ENCODE assay signal across 21 mouse cellular contexts in the genomic region with DNA sequence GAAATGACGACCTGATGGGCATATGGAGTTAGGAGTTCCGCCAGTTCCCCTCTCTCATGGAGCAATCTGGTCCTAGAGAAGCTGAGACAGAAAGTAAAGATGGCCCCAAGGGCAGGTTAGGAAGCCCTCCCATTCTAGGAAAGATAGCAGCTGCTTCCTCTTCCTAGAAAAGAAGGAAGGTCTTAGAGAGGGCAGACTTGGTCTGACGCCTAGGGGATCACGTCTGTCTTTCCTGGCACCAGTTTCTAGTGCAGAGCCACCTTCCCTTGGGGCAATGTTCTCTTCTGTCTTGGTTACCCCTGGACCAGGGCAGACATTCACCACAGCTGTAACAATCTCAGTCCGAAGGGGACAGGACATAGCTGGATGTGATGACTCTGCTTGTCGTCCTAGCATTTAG. TPM values are rescaled to one million over a fixed set of nuclear protein-coding genes. Genes with fewer than 3 reads are reported as not detected.
"Had no signal": no experiment of that assay in that cellular context is flagged by ENCODE, and none has a peak within 500 bp of the region (broad histone marks: within the 10 kb centered on the region; RNA-seq: fewer than 3 reads in every experiment).

No protein-coding gene starts in this region.

- H3K27ac ChIP-seq: liver, embryonic 13.5 days; liver, embryonic 15.5 days; lung, embryonic 15.5 days; macrophage; midbrain, embryonic 12.5 days; neural tube, embryonic 12.5 days; stomach, embryonic 15.5 days; stomach, postnatal 0 days had no signal

- ATAC-seq: liver, postnatal 0 days; lung, postnatal 0 days had no signal

- H3K36me3 ChIP-seq: liver, embryonic 13.5 days; liver, embryonic 15.5 days; lung, embryonic 15.5 days; midbrain, embryonic 12.5 days; neural tube, embryonic 12.5 days; stomach, embryonic 15.5 days had no signal

- H3K4me3 ChIP-seq: liver, embryonic 13.5 days; liver, embryonic 15.5 days; lung, embryonic 15.5 days; midbrain, embryonic 12.5 days; neural tube, embryonic 12.5 days; stomach, embryonic 15.5 days had no signal

- H3K4me2 ChIP-seq: liver, embryonic 13.5 days; liver, embryonic 15.5 days; lung, embryonic 15.5 days; midbrain, embryonic 12.5 days; neural tube, embryonic 12.5 days; stomach, embryonic 15.5 days had no signal

- H3K27me3 ChIP-seq: liver, embryonic 13.5 days; liver, embryonic 15.5 days; lung, embryonic 15.5 days; neural tube, embryonic 12.5 days; stomach, embryonic 15.5 days had no signal

- H3K9me3 ChIP-seq: liver, embryonic 13.5 days; liver, embryonic 15.5 days; lung, embryonic 15.5 days; midbrain, embryonic 12.5 days; neural tube, embryonic 12.5 days; stomach, embryonic 15.5 days had no signal

- DNase-seq: liver, embryonic 13.5 days; liver, postnatal 0 days; lung, adult 2 months; lung, postnatal 14 days; lung, postnatal 36 days; midbrain, embryonic 14.5 days; right cerebral cortex, postnatal 25 days; right cerebral cortex, postnatal 4 days; spleen, adult 18-20 months; thymus, adult 2 months; thymus, postnatal 25 days; thymus, postnatal 4 days had no signal

- H3K9ac ChIP-seq: liver, embryonic 13.5 days; liver, embryonic 15.5 days; liver, postnatal 0 days; lung, embryonic 15.5 days; midbrain, embryonic 12.5 days; neural tube, embryonic 12.5 days; stomach, embryonic 15.5 days had no signal

RNA-seq across cellular contexts. Expression of gene Ttc25, which starts 2.7 kb away (rescaled TPM):
- total RNA-seq: monocyte, adult 5-6 weeks had no signal
